Mouse (Mus musculus) left cerebral cortex, adult 11 months (tissue): ENCODE results near the gene Cxcl12.

ENCODE experiments used
- DNase-seq: peaks from one replicate; pipeline ENCODE4 v3.0.0; 2022; ENCODE audit warnings: low spot score

Cxcl12 gene

GRCm38 (mm10) chr6:117168321-117169011 lies at the start of gene Cxcl12:
Gene Cxcl12 (plus strand): TSS chr6:117168535.
- DNase-seq = no peak

- no peak for DNase-seq
Measured at GRCm38 (mm10) chr6:117122074-117122473, 46.3 kb upstream of the Cxcl12 start.

GRCm38 (mm10) chr6:117126356-117126755 lies 42.0 kb upstream of the Cxcl12 start:
- no peak for DNase-seq

GRCm38 (mm10) chr6:117129443-117129842 lies 38.9 kb upstream of the Cxcl12 start:
- DNase-seq = no peak

GRCm38 (mm10) chr6:117130680-117131111 lies 37.6 kb upstream of the Cxcl12 start:
- no peak for DNase-seq

GRCm38 (mm10) chr6:117134526-117134925 lies 33.8 kb upstream of the Cxcl12 start:
- DNase-seq = no peak

- DNase-seq = no peak
Measured at GRCm38 (mm10) chr6:117137735-117138134, 30.6 kb upstream of the Cxcl12 start.

- DNase-seq = no peak
Measured at GRCm38 (mm10) chr6:117140907-117141306, 27.4 kb upstream of the Cxcl12 start.

- DNase-seq = no peak
Measured at GRCm38 (mm10) chr6:117146951-117147350, 21.4 kb upstream of the Cxcl12 start.

- DNase-seq = no peak
Measured at GRCm38 (mm10) chr6:117151484-117152149, 16.7 kb upstream of the Cxcl12 start.

- DNase-seq = no peak
Measured at GRCm38 (mm10) chr6:117153046-117153445, 15.3 kb upstream of the Cxcl12 start.

- no peak for DNase-seq
Measured at GRCm38 (mm10) chr6:117156846-117157245, 11.5 kb upstream of the Cxcl12 start.

- no peak for DNase-seq
Measured at GRCm38 (mm10) chr6:117159710-117160690, 8.3 kb upstream of the Cxcl12 start.

- no peak for DNase-seq
Measured at GRCm38 (mm10) chr6:117163486-117163885, 4.8 kb upstream of the Cxcl12 start.

- peak; percentile 68 for DNase-seq
Measured at GRCm38 (mm10) chr6:117166581-117167425, 1.5 kb upstream of the Cxcl12 start.

- no peak for DNase-seq
Measured at GRCm38 (mm10) chr6:117167426-117167730, 957 bp upstream of the Cxcl12 start.

GRCm38 (mm10) chr6:117169051-117169909 lies 945 bp downstream of the Cxcl12 start:
- no peak for DNase-seq

- no peak for DNase-seq
Measured at GRCm38 (mm10) chr6:117169910-117170747, 1.8 kb downstream of the Cxcl12 start.

GRCm38 (mm10) chr6:117172358-117172757 lies 4.0 kb downstream of the Cxcl12 start:
- DNase-seq = no peak

GRCm38 (mm10) chr6:117173876-117174275 lies 5.5 kb downstream of the Cxcl12 start:
- peak; percentile 43 for DNase-seq
